Mouse (Mus musculus) intestine, embryonic 16.5 days (tissue): Measurements from ENCODE around the gene Rapgef1. TPM values are rescaled to one million over a fixed set of nuclear protein-coding genes. Genes with fewer than 3 reads are reported as not detected.
A peak's percentile ranks its signal among the peaks of the same experiment; 100 is the strongest.

Source experiments
- ATAC-seq: fragments of 200-750 bp; cut with Nextera tagmentation; 2 replicates; pipeline ENCODE4 v1.8.0; 2017; ENCODE audit warnings: moderate TSS enrichment, moderate library complexity
- H3K27ac ChIP-seq: fragments of 300-500 bp; sonication (generic); 2 replicates; pipeline ENCODE4 v1.5.1; 2014; ENCODE audit warnings: mild to moderate bottlenecking, low read length
- H3K27me3 ChIP-seq: fragments of 300-500 bp; sonication (generic); replicated peaks from 2 replicates; pipeline ENCODE4 v1.6.1; 2014; ENCODE audit warnings: low read length, control low read depth, mixed read lengths; ENCODE audit not compliant: control insufficient read depth, insufficient read depth
- H3K36me3 ChIP-seq: fragments of 300-500 bp; sonication (generic); 2 replicates; pipeline ENCODE4 v1.6.1; 2014; ENCODE audit warnings: low read length, control low read depth; ENCODE audit not compliant: control insufficient read depth, insufficient read depth
- H3K4me1 ChIP-seq: fragments of 300-500 bp; sonication (generic); 2 replicates; pipeline ENCODE4 v1.6.1; 2014; ENCODE audit warnings: low read length, control low read depth, mixed read lengths; ENCODE audit not compliant: control insufficient read depth, insufficient read depth
- H3K4me2 ChIP-seq: fragments of 300-500 bp; sonication (generic); 2 replicates; pipeline ENCODE4 v1.6.1; 2014; ENCODE audit warnings: low read depth, low read length, control low read depth
- H3K4me3 ChIP-seq: fragments of 300-500 bp; sonication (generic); 2 replicates; pipeline ENCODE4 v1.5.1; 2014; ENCODE audit warnings: mild to moderate bottlenecking, low read length
- H3K9ac ChIP-seq: fragments of 300-500 bp; sonication (generic); 2 replicates; pipeline ENCODE4 v1.6.1; 2014; ENCODE audit warnings: low read depth, low read length
- H3K9me3 ChIP-seq: fragments of 300-500 bp; sonication (generic); 2 replicates; pipeline ENCODE4 v1.6.1; 2016; ENCODE audit warnings: low read length, control low read depth; ENCODE audit not compliant: control insufficient read depth
- WGBS: fragments of 180-500 bp; shearing (Covaris S2); extraction: QIAGEN DNeasy Blood & Tissue Kit; methylation state at CpG from one replicate; pipeline ENCODE4 v1.1.7; 2014; 5-methylcytosine and 5-hydroxymethylcytosine counted together
- polyA plus RNA-seq: library from polyadenylated mRNA; unstranded; fragments of >200 nt; fragmentation: Nextera tagmentation; extraction: Ambion mirVana; gene quantifications from 2 replicates; pipeline ENCODE4 v1.2.1, GENCODE M21; 2015

Gene Rapgef1
- polyA plus RNA-seq = 7.9 and 8.1 TPM in 2 replicates

GRCm38 (mm10) chr2:29619484-29620300 is at the start of gene Rapgef1:
Rapgef1 (plus strand) TSS chr2:29619720.
- 1% methylated on average over 68 of the region's 101 CpGs for WGBS
- peak; percentile 82 for ATAC-seq

DNA sequence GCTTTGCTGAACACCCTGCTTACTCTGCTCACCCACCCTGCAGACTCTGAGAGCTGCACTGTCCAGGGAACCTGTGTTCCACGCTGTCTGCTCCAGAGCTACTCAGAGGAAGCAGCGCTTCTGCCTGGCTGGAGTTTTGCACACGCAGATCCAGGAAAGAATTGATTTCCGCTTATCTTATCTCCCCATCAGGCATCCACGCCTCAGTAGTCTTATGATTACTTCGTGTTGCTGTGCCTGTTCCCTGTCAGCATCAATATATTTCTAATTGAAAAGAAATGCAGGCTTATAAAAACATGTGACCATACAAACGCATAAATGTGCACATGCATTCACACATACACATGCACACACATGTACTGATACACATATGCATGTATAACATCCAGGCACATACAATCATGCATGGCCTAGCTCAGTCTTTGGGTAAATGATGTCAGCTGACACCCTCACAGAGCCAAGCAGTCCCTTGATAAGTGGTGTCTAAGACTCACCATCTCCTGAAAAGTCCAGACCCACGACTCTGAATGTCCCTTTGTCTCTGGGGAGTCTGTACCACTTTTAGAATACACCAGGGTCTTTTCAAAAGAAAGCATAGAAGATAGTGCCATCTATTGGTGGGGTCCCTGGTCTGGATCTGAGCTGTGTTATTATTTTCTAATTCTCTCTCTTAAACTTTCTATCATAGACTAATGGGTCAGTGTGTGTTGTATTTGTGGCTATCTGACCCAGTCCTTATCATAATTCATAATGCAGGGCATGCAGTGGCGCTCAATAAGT is 47.4 kb upstream of the Rapgef1 start:
- Histone ChIP-seq H3K9ac (no peak overlapping the region), H3K27me3 (0 out of 2 replicates have a peak, but pooled peaks cover 2% of the 10 kb centered on the region), H3K36me3 (no peaks in the 10 kb centered on the region), H3K4me1 (no peaks in the 10 kb centered on the region), H3K4me3 (no peak overlapping the region), H3K9me3 (no peaks in the 10 kb centered on the region), H3K4me2 (no peak overlapping the region), H3K27ac (no peak overlapping the region)
- WGBS = 56% methylated on average over 9 of the region's 9 CpGs
- no peak for ATAC-seq

More at GRCm38 (mm10) chr2:29619484-29620300, at the start of gene Rapgef1:
- no peaks in the 10 kb centered on the region for H3K36me3 ChIP-seq
- H3K4me2 ChIP-seq = peak within 1 kb of the TSS; percentile 89
- no peaks in the 10 kb centered on the region for H3K9me3 ChIP-seq
- peaks cover 39% of the 10 kb centered on the region for H3K4me1 ChIP-seq
- H3K27ac ChIP-seq = peak within 1 kb of the TSS; percentile 79
- H3K27me3 ChIP-seq = no peaks in the 10 kb centered on the region
- H3K4me3 ChIP-seq = peak within 1 kb of the TSS; percentile 93
- peak within 1 kb of the TSS; percentile 90 for H3K9ac ChIP-seq

DNA sequence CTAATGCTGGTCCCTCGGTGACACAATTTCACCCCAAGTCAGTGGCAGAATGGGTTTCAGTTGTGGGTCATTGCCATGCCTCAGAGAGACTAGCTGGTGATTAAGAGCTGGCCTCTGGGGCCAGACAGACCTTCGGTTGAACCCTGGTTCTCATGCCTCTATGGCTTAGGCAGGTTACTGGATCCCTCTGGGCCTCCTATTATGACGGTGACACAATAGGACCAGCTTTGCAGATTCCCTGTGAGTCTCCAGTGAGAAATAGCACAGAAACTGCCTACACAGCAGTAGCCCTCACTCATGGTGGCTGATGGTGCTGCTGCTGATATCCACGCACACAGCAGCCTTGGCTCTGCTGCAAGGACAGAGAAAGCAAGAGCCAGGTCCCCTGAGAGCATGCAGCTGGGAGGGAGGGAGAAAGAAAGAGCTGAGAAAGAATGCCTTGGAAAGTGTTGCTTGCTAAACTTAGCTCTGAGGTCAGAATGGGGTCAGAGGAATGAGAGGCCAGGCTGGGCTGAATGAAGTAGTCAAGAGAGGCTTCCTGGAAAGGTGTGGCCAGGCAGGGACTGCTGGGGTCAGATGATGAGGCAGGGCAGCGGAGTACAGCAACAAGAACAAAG is 46.6 kb upstream of the Rapgef1 start:
- Histone ChIP-seq H3K9me3 (no peaks in the 10 kb centered on the region), H3K27ac (no peak overlapping the region), H3K4me1 (no peaks in the 10 kb centered on the region), H3K9ac (no peak overlapping the region), H3K36me3 (no peaks in the 10 kb centered on the region), H3K4me2 (no peak overlapping the region), H3K4me3 (no peak overlapping the region), H3K27me3 (0 out of 2 replicates have a peak, but pooled peaks cover 2% of the 10 kb centered on the region)
- 51% methylated on average over 5 of the region's 5 CpGs for WGBS
- no peak for ATAC-seq

DNA sequence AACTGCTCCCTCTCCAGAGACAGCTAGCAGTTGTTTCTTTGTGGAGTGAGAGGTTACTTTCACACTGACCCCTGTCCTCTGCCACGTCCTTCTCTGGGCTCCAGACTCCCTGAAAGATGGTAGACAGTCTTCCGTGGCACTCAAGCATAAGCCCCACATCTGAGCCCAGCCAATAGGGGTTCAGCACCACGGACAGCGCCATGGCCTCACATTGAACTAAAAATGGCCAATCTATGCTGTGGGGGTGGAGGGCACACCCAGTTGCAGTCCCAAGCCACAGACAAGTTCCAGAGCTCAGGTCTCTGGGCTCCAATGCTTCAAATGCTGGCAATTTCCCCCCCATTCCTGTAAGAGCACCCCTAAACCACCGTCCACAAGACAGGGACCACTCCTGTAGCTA is 45.9 kb upstream of the Rapgef1 start:
- Histone ChIP-seq H3K4me1 (no peaks in the 10 kb centered on the region), H3K4me2 (no peak overlapping the region), H3K9me3 (no peaks in the 10 kb centered on the region), H3K4me3 (no peak overlapping the region), H3K36me3 (no peaks in the 10 kb centered on the region), H3K9ac (no peak overlapping the region), H3K27ac (no peak overlapping the region), H3K27me3 (0 out of 2 replicates have a peak, but pooled peaks cover 2% of the 10 kb centered on the region)
- ATAC-seq = no peak
- WGBS = 8% methylated on average over 5 of the region's 5 CpGs

- WGBS = 30% methylated on average over 11 of the region's 11 CpGs
Measured at GRCm38 (mm10) chr2:29574187-29574586, 45.3 kb upstream of the Rapgef1 start.

GRCm38 (mm10) chr2:29582415-29582814 is 37.1 kb upstream of the Rapgef1 start:
- WGBS = 4% methylated on average over 7 of the region's 7 CpGs

More at GRCm38 (mm10) chr2:29574187-29574586, 45.3 kb upstream of the Rapgef1 start:
- no peak overlapping the region for H3K27ac ChIP-seq
- H3K4me3 ChIP-seq = no peak overlapping the region
- ATAC-seq = no peak
- H3K36me3 ChIP-seq = no peaks in the 10 kb centered on the region
- H3K27me3 ChIP-seq = 0 out of 2 replicates have a peak, but pooled peaks cover 2% of the 10 kb centered on the region
- no peaks in the 10 kb centered on the region for H3K4me1 ChIP-seq
- H3K9ac ChIP-seq = no peak overlapping the region
- H3K4me2 ChIP-seq = no peak overlapping the region
- H3K9me3 ChIP-seq = no peaks in the 10 kb centered on the region

DNA sequence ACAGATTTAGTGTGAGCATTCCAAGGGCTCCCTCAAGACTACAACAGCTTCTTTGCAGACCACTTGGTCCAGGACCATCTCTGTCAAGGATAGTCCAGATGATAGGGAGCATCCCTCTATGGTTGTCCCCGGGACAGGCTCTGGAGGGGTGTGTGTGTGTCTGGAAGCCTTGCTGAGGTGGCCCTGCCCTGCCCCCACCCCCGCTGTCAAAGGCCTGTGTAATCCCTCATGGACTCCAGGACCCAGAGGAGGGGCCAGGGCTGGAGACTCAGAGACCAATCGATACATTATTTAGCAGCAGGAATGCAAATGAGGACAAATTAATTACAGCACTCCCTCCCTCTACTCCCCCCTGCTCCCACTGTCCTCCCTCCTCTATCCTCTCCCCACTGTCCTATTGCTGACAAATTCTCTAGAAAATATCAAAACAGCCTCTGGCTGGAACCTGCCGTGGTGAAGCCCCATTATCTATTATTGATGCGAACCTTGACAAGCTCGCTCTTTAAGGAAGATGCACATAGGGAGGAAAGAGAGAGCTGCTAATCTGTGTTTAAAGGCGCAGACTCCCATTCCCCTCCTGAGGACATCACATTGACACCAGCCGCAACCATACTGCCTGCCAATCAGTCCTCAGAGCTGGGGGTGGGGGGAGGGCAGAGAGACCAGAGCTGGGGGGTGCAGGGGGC is 33.4 kb upstream of the Rapgef1 start:
- no peak for ATAC-seq
- H3K36me3 ChIP-seq = no peaks in the 10 kb centered on the region
- 24% methylated on average over 8 of the region's 8 CpGs for WGBS
- no peaks in the 10 kb centered on the region for H3K27me3 ChIP-seq
- no peak overlapping the region for H3K4me2 ChIP-seq
- H3K4me1 ChIP-seq = no peaks in the 10 kb centered on the region
- no peak overlapping the region for H3K27ac ChIP-seq
- H3K9ac ChIP-seq = no peak overlapping the region
- H3K4me3 ChIP-seq = no peak overlapping the region
- no peaks in the 10 kb centered on the region for H3K9me3 ChIP-seq

More at GRCm38 (mm10) chr2:29582415-29582814, 37.1 kb upstream of the Rapgef1 start:
- 0 out of 2 replicates have a peak, but pooled peaks have one; percentile 21 for ATAC-seq
- H3K4me1 ChIP-seq = no peaks in the 10 kb centered on the region
- H3K36me3 ChIP-seq = no peaks in the 10 kb centered on the region
- no peak overlapping the region for H3K27ac ChIP-seq
- H3K27me3 ChIP-seq = no peaks in the 10 kb centered on the region
- no peak overlapping the region for H3K9ac ChIP-seq
- no peaks in the 10 kb centered on the region for H3K9me3 ChIP-seq
- no peak overlapping the region for H3K4me3 ChIP-seq
- no peak overlapping the region for H3K4me2 ChIP-seq

GRCm38 (mm10) chr2:29588006-29588405 is 31.5 kb upstream of the Rapgef1 start:
- H3K9ac ChIP-seq = no peak overlapping the region
- 56% methylated on average over 4 of the region's 4 CpGs for WGBS
- no peak for ATAC-seq
- H3K27me3 ChIP-seq = no peaks in the 10 kb centered on the region
- H3K4me1 ChIP-seq = no peaks in the 10 kb centered on the region
- H3K36me3 ChIP-seq = no peaks in the 10 kb centered on the region
- H3K9me3 ChIP-seq = no peaks in the 10 kb centered on the region
- no peak overlapping the region for H3K4me2 ChIP-seq
- no peak overlapping the region for H3K4me3 ChIP-seq
- no peak overlapping the region for H3K27ac ChIP-seq
